Mouse (Mus musculus) mature B cell (primary cell): ENCODE results near the gene Vegfc.

Experiments used
- in situ Hi-C: fragments of 300-500 bp; cut with MboI; formaldehyde crosslinking; loops from 2 replicates; pipeline ENCODE4 v1.14.3; 2019

Gene Vegfc

DNA sequence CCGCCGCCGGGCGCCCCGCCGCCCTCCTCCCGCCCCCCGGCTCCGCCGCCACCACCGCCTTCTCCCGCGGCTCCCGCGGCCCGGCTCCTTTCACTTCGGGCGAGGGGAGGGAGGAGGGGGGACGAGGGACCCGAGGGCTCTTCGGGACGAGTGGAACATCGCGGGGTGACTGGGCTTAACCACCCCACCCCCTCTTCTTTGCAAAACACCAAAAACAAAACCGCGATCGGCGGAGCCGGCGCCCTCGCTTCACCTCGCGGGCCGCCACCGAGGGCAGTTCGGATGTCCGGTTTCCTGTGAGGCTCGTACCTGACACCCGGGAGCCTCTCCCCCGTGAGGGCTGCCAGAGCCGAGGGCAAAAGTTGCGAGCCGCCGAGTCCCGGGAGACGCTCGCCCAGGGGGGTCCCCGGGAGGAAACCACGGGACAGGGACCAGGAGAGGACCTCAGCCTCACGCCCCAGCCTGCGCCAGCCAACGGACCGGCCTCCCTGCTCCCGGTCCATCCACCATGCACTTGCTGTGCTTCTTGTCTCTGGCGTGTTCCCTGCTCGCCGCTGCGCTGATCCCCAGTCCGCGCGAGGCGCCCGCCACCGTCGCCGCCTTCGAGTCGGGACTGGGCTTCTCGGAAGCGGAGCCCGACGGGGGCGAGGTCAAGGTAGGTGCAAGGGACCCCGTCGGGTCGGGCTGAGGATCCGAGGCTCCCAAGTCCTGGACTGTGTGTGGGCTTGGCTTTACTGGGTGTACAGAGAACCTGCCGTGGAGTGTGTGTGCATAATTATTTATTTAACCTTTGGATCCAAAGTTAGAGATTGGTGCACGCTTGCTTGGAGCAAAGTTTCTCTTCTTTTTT lies at the start of gene Vegfc:
Gene Vegfc (plus strand): TSS at position 336 of the 850 bp plus-strand sequence.
- in situ Hi-C loops: no loop called here

DNA sequence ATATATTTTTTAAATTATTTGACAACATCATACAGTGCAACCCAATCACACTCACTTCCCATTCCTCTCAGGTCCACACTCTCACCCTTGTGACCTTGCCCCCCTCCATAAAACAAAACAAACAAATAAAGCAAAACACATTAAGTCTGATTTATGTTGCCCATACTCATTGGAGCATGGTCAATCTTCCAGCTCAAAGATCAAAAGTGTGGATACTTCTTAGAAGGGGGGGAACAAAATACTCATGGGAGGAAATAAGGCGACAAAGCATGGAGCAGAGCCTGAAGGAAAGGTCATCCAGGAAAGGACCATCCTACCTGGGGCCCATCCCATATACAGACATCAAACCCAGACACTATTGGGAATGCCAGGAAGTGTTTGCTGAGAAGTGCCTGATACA lies 42.8 kb upstream of the Vegfc start:
- in situ Hi-C loops: no loop called here

DNA sequence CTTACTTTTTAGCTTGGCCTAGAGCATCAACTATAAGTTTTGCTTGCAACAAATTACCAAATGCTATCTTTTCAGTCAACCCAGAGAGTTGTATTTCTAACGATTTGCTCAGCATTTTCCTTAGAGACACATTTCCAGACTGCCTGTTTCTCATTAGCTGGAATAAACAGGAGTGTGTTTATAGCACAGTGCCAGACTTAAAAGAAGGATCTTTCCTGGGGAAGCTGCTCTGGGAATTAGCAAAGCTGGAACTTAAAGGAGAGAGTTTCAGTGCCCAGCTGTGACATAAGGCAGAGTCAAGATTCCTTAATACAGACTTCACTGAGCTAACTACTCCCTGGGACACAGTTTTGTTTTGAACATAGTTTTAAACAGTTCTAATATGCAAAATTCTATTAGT lies 34.8 kb upstream of the Vegfc start:
- in situ Hi-C loops: no loop called here

DNA sequence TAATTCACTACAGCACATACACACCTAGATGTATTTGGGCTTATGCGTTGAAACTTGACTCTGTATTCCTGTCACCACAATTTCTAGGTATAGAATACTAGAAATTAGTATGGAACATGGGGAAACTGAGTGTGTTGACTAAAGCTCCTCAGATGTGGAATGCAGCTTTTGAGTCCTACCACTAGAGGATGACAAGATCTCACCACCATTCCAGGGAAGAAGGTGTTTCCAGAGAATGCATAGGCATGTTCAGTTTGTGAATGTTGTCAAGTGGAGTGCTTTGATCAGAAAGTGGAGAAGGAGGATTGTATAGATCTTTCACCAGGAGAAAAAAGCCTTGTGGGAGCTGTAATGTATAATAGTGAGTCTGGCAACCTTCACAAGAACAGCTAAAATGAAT lies 33.9 kb upstream of the Vegfc start:
- in situ Hi-C loops: no loop called here

DNA sequence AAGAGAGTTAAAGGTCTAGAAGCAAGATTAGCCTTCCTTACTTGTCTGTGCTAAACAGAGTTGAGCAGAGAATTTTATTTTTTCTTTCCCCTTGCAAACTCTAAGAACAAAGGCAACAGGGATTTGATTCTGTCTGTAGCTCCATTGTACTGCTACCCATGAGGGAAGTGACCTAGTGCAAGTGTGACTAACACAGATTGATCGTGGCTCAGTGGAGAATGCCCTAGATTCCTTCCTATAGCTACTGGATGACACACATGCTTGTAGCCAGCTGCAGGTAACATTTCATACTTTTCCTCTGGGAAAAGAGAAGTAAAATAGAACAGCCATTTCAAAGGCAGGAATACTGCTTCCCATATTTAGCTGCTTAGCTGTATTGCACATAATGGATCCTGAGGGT lies 24.2 kb upstream of the Vegfc start:
- in situ Hi-C loops: no loop called here

DNA sequence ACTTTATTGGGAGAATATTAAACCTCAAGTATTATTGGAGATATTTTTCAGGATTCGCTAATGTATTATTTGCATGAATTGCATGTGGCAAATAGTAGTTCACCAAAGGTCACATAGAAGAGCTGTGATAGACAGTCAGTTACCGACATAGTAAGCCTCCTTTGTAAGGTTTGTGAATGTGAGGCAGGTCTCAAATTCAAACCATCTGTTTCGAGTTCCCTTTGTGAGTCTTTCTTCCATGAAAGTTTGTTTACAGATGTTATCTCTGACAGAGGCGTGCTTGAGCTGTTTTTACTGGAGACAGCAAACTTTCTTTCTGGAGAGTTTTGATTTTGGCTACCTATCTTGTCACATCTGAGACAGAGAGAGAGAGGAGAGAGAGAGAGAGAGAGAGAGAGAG lies 11.9 kb upstream of the Vegfc start:
- in situ Hi-C loops: no loop called here

DNA sequence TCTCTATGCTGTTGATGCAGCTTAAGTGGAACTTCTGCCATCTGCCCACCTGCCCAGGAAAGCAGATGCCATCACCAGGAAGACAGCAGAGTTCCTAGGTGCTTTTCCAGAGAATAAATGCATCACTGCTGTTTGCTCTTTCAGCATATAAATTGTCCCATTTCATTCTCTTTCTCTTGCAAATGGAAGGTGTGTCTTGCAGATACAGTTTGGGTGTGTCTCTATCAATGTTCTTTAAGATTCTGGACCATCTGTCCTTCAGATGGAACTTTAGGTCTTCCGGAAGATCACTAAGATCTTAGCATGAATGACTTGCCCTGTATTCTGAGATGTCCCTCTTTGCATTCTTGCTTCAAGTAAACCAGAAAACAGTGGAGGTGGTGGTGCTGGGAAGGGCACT lies 1.1 kb upstream of the Vegfc start:
- in situ Hi-C loops: no loop called here

DNA sequence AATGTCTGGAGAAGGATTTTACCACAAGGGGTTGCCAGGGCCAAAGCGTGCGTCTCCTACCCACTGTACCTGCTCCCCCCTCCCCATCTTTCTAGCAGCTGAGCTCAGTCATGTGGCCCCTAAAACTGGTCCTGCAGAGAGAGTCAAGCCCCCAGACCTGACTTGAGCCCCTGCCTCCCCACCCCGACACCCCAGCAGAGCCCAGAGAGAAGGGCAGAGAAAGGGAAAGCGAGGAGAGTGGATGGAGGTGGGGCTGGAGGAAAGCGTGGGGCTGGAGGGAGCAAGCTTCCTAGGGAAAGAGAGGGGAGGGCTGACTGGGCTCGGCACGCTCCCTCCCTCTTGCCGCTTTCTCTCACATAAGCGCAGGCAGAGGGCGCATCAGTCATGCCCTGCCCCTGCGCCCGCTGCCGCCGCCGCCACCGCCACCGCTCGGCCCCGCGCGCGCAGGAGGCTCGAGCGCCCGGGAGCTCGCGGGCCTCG lies 575 bp upstream of the Vegfc start:
- in situ Hi-C loops: no loop called here

DNA sequence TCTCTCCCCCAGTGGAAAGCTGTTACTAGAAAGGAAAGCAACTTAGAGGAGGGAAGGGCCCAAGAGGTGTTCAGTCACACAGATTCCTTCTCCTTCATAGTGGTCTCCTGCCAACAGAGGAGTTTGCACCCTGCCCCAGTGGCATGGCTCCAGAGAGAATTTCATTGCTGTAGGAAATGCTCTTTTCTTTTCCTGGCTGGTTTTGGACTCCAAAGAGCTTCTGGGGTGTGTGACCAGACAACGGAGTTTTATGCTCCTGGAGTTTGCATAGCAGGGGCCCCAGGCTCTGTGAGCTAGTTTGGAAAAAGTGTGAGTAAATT lies 675 bp downstream of the Vegfc start:
- in situ Hi-C loops: no loop called here

DNA sequence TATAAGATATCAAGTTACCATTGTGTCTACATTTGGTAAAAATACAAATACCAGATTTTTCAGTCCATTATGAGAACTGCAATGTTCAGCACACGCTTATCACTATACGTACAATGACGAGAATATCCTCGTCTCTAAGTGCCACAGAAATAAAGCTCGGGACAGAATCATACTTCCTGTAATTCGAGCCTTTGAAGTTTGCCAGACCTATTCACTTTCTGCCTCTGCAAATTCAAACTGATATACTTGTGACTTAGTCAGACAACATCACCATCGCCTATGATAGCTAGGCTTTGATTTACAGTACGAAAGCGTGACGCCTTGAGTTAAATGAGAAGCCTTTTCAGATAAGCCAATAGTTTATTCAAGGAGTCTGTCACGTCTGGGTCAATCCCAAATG lies 1.6 kb downstream of the Vegfc start:
- in situ Hi-C loops: no loop called here

DNA sequence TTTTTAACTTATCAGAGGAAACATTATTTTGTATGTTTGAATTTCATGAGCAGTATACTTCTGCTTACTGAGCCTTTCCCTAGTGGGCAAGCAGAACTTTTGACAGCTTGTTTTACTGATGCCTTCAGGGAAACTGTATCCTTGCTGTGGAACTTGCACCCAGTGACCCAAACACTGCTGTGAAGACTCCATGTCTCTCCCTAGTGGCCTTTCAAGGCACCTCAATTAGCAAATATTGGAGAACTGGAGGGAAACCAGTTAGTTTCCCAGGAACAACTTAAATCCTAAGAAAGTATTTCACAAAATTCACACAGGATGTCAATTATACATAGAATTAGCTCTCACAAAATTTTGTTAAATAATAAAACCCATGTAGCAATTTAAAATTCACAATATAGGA lies 2.2 kb downstream of the Vegfc start:
- in situ Hi-C loops: no loop called here

DNA sequence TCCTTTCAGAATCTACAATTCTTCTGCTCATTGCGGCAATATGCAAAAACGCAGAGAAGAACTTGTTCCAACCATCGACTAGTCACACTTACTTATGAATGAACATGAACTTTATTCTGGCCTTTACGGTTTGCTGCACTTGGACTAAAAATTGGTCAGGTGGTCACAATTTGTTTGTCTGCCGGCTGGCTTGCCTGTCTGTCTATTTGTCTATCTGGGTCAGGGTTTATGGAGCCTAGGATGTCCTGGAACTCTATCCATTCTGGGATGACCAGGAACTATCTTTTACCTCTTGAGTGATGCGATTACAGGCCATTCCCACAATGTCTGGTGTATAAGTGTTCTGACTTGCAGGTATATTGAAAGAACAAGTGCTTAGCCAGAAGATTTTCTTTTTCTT lies 8.5 kb downstream of the Vegfc start:
- in situ Hi-C loops: no loop called here

DNA sequence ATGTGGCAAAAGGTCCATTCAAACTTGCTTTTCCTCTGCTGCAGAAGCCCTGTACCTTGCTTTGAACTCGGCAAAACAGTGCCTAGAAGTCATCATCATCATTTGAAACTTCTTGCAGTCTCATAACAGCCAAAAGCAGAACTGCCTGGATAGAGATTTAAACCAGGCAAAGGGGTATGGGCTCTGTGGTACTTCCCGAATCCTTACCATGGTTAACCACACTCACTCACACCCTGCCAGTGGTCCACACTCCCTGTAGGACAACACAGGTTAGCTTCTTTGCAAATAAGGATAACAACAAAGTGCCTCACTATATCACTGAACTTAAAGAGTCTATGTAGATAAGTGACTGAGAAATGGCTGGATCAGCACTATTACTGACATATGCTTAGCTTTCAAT lies 9.7 kb downstream of the Vegfc start:
- in situ Hi-C loops: no loop called here

DNA sequence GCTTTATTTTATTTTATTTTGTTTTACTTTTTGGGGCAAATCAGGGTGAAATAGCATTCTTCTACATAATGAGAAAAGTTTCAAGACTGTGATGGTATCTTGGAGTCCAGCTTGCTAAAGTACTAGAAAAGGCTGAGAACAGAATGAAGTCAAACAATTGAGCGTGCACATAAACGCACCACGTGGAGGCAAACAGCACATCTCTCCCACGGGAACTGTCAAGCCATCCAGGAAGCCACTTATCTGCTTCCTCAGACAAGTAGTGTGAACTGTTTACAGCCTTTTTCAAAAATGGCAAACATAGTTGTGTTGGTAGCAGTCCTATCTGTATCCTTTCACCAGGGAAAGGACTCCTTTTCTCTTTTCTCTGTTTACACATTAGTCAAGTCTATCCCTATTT lies 11.8 kb downstream of the Vegfc start:
- in situ Hi-C loops: no loop called here

DNA sequence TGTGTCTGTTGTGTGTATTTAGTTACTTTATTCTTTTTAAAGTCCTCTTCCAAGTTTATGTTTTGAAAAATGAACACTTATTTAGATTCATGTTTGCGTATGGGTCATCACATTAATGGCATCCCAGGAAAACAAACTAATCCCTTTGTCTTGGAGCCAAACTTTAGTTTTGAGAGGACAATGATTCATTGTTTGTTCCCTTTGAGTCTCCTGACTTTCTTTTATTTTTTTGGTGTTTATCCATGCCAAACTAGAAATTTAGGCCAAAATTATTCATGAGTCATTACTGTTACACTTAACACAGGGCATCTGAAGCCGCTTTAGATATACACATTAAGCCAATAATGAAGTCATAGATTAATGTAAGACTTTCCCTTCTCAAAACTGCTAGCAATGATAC lies 12.5 kb downstream of the Vegfc start:
- in situ Hi-C loops: no loop called here

DNA sequence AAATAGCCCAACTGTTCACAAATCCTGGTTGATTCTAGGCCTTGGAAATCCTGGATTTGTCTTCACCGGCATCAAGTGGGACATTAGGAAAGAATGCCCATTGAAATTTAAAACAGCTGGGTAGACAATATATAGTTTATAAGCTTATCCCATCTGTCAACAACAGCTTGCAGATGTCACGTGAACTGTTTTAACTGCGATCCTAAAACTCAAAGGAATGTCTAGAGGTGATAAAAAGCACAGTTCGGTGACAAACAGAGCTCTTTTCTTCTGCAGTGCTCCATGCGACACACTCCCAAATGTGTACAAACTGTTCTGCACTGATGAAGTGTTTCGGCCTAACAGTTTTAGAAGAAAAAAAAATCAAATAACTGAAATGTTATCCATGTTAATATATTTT lies 22.7 kb downstream of the Vegfc start:
- in situ Hi-C loops: no loop called here

DNA sequence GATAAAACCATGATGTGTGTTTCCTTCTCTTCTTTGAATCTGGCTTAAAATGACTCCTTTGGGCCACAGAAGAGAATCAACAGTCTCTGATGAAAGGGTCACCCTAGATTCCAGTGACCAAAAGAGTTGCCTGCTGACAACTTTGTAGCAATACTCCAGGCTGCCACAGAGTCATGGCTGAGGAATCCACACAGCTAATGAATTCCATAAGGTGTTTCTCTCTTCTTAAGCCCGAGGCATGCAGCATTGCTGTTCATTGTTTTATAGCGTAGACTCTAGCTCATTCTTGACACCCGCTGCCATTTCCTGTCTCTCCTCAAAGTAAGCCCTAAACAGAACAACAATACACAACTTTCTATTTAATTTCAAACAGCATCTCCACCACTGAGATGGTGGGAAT lies 37.2 kb downstream of the Vegfc start:
- in situ Hi-C loops: no loop called here

DNA sequence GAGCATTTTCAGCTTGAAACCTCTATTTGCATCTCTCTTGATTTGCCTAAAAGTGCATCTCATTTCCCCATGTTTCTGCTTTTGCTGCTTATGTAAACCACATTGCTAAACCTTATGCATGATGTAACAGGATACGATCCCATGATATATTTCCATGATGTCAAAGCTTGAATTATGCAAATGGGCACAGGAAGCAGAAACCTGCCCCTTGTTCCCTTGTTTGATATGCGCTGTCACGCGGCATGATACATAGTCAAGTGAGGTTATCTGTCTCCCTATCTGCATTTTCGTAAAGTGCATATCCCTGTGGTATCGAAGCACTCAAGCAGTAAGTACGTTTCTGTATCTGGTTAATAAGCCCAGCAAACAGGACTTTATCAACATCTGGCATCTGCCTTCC lies 42.7 kb downstream of the Vegfc start:
- in situ Hi-C loops: no loop called here

DNA sequence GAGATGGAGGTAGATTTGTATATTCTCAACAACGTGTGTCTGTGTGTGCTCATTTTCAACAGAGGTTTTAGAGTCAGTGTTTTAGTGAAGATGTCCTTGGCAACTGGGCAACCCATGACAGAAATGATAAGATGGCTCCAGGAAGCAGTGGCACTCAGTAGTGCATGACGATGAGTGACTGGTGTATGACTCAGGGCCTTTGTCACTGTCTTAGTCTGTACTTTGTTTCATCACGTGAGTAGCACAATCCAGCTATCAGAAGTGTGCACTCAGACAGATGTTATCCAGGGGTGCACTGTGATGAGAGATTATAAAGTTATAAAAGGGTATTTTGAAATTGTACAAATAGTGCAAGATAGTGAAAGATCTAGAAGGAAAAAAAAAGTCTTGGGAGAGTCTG lies 44.5 kb downstream of the Vegfc start:
- in situ Hi-C loops: no loop called here

DNA sequence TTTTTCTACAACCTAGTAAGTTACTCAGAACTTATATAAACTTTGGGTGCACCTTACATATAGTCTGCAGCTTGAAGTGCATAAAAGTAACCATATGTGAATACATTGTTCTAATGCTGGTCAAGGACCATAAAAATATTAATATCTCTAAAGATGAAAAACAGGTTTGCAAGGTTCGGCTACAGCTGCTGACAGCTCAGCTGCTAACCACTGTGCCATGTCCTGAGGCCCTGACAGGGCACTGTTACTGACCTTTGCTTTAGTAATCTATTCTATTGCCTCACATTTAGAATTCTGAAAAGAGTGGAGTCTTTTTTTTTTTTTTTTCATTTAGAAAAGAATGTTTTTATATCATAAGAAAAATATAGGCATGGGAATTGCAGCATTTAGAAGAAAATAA lies 44.9 kb downstream of the Vegfc start:
- in situ Hi-C loops: no loop called here

DNA sequence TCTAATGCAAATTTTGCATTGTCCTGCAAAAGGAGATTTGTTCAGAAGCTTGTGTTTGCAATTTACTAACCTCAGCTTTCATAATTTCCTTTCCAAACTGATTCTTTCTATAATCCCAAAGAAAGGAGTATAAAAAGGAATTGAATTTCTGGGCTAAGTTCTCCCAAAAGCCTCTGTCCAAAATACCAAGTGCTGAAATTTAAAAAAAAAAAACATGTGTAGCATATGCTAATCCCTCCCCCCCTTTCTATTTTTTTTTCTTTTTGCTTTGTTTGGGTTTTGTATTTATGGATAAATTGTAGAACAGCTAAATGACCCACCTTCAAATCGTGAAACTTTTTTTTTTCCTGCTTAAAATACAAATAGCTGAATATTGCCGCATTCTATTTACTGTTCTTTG lies 53.2 kb downstream of the Vegfc start:
- in situ Hi-C loops: no loop called here

DNA sequence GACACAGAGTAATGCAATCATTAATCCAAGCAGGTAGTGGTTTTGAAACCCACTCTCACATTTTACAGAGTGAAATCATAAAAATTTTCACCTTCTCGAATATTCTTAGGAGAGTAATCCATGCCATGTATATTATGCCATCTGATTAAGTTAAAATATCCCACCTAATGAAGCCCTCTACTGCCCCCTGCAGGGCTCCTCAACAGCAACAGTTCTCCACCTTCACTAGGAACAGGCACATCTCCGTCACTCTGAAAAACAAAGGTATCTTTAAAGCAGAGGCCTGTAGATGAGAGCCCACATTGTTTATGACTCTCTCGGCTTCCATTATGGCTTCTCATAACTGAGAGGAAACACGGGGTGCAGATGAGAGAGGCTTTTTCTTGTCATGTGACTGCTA lies 75.8 kb downstream of the Vegfc start:
- in situ Hi-C loops: no loop called here

DNA sequence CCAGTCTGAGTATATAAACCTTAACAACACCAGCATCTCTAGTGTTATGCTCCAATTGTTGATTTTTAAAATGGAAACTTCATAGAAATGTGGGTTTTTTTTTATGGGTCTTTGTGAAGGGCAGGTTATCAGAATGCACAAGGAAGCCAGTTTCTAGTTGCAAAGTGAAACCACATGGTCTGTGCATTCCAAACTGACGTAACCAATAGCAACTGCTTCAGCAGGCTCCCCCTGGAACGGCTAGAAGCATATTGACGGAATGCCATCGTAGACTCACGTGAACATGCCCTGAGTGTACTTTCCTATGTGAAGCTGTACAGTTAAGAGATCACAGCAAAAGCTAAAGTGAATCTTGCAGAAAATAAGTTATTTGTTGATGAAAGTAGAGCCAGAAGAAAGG lies 86.1 kb downstream of the Vegfc start:
- in situ Hi-C loops: no loop called here

DNA sequence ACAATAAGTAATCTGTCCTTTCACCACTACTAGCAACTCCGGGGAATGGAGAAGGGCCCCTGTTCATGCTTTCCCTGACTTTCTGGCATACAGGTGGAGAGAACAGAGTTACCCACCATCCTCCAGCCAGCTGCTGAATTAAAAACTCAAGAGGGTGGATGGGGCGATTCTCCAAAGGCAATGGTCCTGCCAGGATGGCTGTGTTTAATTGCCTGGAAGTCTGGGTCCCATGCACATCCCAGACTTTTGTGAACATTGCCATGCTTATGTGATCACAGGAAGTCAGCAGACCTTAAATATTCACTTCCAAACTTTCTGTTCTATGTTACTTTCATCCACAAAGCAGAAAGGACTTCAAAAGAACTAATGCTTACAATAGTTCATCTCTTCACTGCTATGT lies 107.9 kb downstream of the Vegfc start:
- in situ Hi-C loops: no loop called here
